9 mouse cellular contexts compared by ENCODE assay signal in genomic region chr2:153065747-153066508, GRCm38 (mm10). TPM values are rescaled to one million over a fixed set of nuclear protein-coding genes. Genes with fewer than 3 reads are reported as not detected.
A peak's percentile ranks its signal among the peaks of the same experiment; 100 is the strongest.
DNase-seq lines count a peak whose midpoint lies in the region; ATAC-seq lines count a peak whose summit lies in the region.
"Had no signal": no experiment of that assay in that cellular context is flagged by ENCODE, and none has a peak within 500 bp of the region (broad histone marks: within the 10 kb centered on the region; RNA-seq: fewer than 3 reads in every experiment).

TSS of gene Ccm2l (plus strand) at chr2:153065955.

- ATAC-seq in limb, embryonic 12.5 days (ENCODE audit: insufficient number of reproducible peaks, insufficient read depth, low FRiP score, low TSS enrichment, low read depth) = no peak
- ATAC-seq in heart, embryonic 15.5 days (replicated peaks; ENCODE audit: insufficient number of reproducible peaks, insufficient read depth, low FRiP score, low read depth) = peak; percentile 67
- no peak; the same call in 1 of the 2 replicates for ATAC-seq in stomach, embryonic 15.5 days (ENCODE audit: insufficient read depth, low FRiP score, low read depth)

- no peak within 1 kb of the TSS for H3K4me3 ChIP-seq in limb, embryonic 12.5 days (replicated peaks)
- no peak within 1 kb of the TSS for H3K4me3 ChIP-seq in limb, embryonic 10.5 days
- H3K4me3 ChIP-seq in heart, embryonic 15.5 days = peak within 1 kb of the TSS; percentile 34
- H3K4me3 ChIP-seq in stomach, embryonic 15.5 days (replicated peaks) = peak within 1 kb of the TSS; percentile 9; the same call in 1 of the 2 replicates
- H3K4me3 ChIP-seq: embryonic facial prominence, embryonic 15.5 days had no signal

- WGBS in limb, embryonic 12.5 days = 39% methylated on average over 12 of the region's 12 CpGs
- 56% methylated on average over 12 of the region's 12 CpGs for WGBS in limb, embryonic 10.5 days
- 36% methylated on average over 12 of the region's 12 CpGs for WGBS in heart, embryonic 15.5 days
- WGBS in stomach, embryonic 15.5 days = 41% methylated on average over 12 of the region's 12 CpGs

- DNase-seq in limb, embryonic 10.5 days (ENCODE audit: low spot score) = no peak
- peak; percentile 15 for DNase-seq in liver
- DNase-seq in frontal cortex, postnatal 10 days (ENCODE audit: low spot score in 2 of 2) = no peak
- DNase-seq in thymus, postnatal 0 days (ENCODE audit: low spot score) = no peak
- no peak for DNase-seq in thymus, postnatal 14 days

- H3K4me1 ChIP-seq in limb, embryonic 12.5 days (replicated peaks) = no peaks in the 10 kb centered on the region
- 0 out of 2 replicates have a peak, but pooled peaks cover 8% of the 10 kb centered on the region for H3K4me1 ChIP-seq in limb, embryonic 10.5 days
- 0 out of 2 replicates have a peak, but pooled peaks cover 4% of the 10 kb centered on the region for H3K4me1 ChIP-seq in heart, embryonic 15.5 days (replicated peaks)
- 0 out of 2 replicates have a peak, but pooled peaks cover 3% of the 10 kb centered on the region for H3K4me1 ChIP-seq in stomach, embryonic 15.5 days
- H3K4me1 ChIP-seq: embryonic facial prominence, embryonic 15.5 days had no signal

- H3K9me3 ChIP-seq in limb, embryonic 12.5 days = no peaks in the 10 kb centered on the region
- no peaks in the 10 kb centered on the region for H3K9me3 ChIP-seq in limb, embryonic 10.5 days (replicated peaks)
- H3K9me3 ChIP-seq in heart, embryonic 15.5 days (replicated peaks) = no peaks in the 10 kb centered on the region
- H3K9me3 ChIP-seq in stomach, embryonic 15.5 days = no peaks in the 10 kb centered on the region
- H3K9me3 ChIP-seq: embryonic facial prominence, embryonic 15.5 days had no signal

- no peaks in the 10 kb centered on the region for H3K36me3 ChIP-seq in limb, embryonic 12.5 days
- H3K36me3 ChIP-seq in limb, embryonic 10.5 days = no peaks in the 10 kb centered on the region
- H3K36me3 ChIP-seq in heart, embryonic 15.5 days = no peaks in the 10 kb centered on the region
- no peaks in the 10 kb centered on the region for H3K36me3 ChIP-seq in stomach, embryonic 15.5 days
- H3K36me3 ChIP-seq: embryonic facial prominence, embryonic 15.5 days had no signal

- peaks cover 57% of the 10 kb centered on the region for H3K27me3 ChIP-seq in limb, embryonic 12.5 days
- peaks cover 46% of the 10 kb centered on the region for H3K27me3 ChIP-seq in limb, embryonic 10.5 days (ENCODE audit: low read depth, poor library complexity, severe bottlenecking)
- H3K27me3 ChIP-seq in heart, embryonic 15.5 days = peaks cover 44% of the 10 kb centered on the region
- H3K27me3 ChIP-seq in stomach, embryonic 15.5 days (replicated peaks) = peaks cover 23% of the 10 kb centered on the region

- no peak within 1 kb of the TSS for H3K4me2 ChIP-seq in limb, embryonic 12.5 days
- peak within 1 kb of the TSS; percentile 45 for H3K4me2 ChIP-seq in heart, embryonic 15.5 days
- no peak within 1 kb of the TSS for H3K4me2 ChIP-seq in stomach, embryonic 15.5 days
- H3K4me2 ChIP-seq: embryonic facial prominence, embryonic 15.5 days had no signal

- H3K27ac ChIP-seq in limb, embryonic 12.5 days = 0 out of 2 replicates have a peak within 1 kb of the TSS, but pooled peaks have one; percentile 7
- no peak within 1 kb of the TSS for H3K27ac ChIP-seq in limb, embryonic 10.5 days
- H3K27ac ChIP-seq in heart, embryonic 15.5 days = peak within 1 kb of the TSS; percentile 65
- H3K27ac ChIP-seq in stomach, embryonic 15.5 days = no peak within 1 kb of the TSS
- H3K27ac ChIP-seq: embryonic facial prominence, embryonic 15.5 days had no signal

- no peak within 1 kb of the TSS for H3K9ac ChIP-seq in limb, embryonic 12.5 days (replicated peaks)
- peak within 1 kb of the TSS; percentile 15 for H3K9ac ChIP-seq in heart, embryonic 15.5 days
- H3K9ac ChIP-seq in stomach, embryonic 15.5 days = no peak within 1 kb of the TSS
- H3K9ac ChIP-seq: embryonic facial prominence, embryonic 15.5 days had no signal

RNA-seq across cellular contexts. Expression of gene Ccm2l, which starts in this region (rescaled TPM):
- 2.5 and 3.0 TPM in 2 replicates for polyA plus RNA-seq in limb, embryonic 12.5 days (2016; fragmentation: Nextera tagmentation; extraction: Ambion mirVana)
- polyA plus RNA-seq in limb, embryonic 10.5 days (2016; fragmentation: Nextera tagmentation; extraction: Ambion mirVana) = 1.5 and 1.7 TPM in 2 replicates
- polyA plus RNA-seq in heart, embryonic 15.5 days (2015; fragmentation: Nextera tagmentation; extraction: Ambion mirVana) = 4.6 and 5.4 TPM in 2 replicates
- polyA plus RNA-seq in stomach, embryonic 15.5 days (2015; fragmentation: Nextera tagmentation; extraction: Ambion mirVana) = 1.7 and 1.9 TPM in 2 replicates
- 0.33 and 0.77 TPM in 2 replicates for polyA plus RNA-seq in thymus, postnatal 0 days (2015; fragmentation: Nextera tagmentation; extraction: Ambion mirVana)

Comparison
In these comparisons a context has a peak if more than half of its experiments do, and no peak if none do; other contexts are left out.
1. H3K27ac ChIP-seq: peak in limb, embryonic 12.5 days (single experiment) and heart, embryonic 15.5 days (single experiment); none in limb, embryonic 10.5 days (single experiment) and stomach, embryonic 15.5 days (single experiment).
2. H3K4me3 ChIP-seq: peak in heart, embryonic 15.5 days (single experiment) and stomach, embryonic 15.5 days (single experiment); none in limb, embryonic 12.5 days (single experiment) and limb, embryonic 10.5 days (single experiment).